Mouse (Mus musculus) intestine, postnatal 0 days (tissue): Measurements from ENCODE around the gene Car11. TPM values are rescaled to one million over a fixed set of nuclear protein-coding genes. Genes with fewer than 3 reads are reported as not detected.

Source experiments
- ATAC-seq: fragments of 200-750 bp; cut with Nextera tagmentation; 2 replicates; pipeline ENCODE4 v1.8.0; 2017; ENCODE audit warnings: mild to moderate bottlenecking, moderate TSS enrichment, moderate library complexity
- H3K27ac ChIP-seq: fragments of 300-500 bp; sonication (generic); 2 replicates; pipeline ENCODE4 v1.5.1; 2014; ENCODE audit warnings: mild to moderate bottlenecking, low read depth, low read length, moderate library complexity
- H3K27me3 ChIP-seq: fragments of 300-500 bp; sonication (generic); replicated peaks from 2 replicates; pipeline ENCODE4 v1.6.1; 2014; ENCODE audit warnings: low read length, mixed read lengths; ENCODE audit not compliant: control insufficient read depth, insufficient read depth
- H3K36me3 ChIP-seq: fragments of 300-500 bp; sonication (generic); 2 replicates; pipeline ENCODE4 v1.6.1; 2014; ENCODE audit warnings: mild to moderate bottlenecking, moderate library complexity; ENCODE audit not compliant: control insufficient read depth, insufficient read depth
- H3K4me1 ChIP-seq: fragments of 300-500 bp; sonication (generic); replicated peaks from 2 replicates; pipeline ENCODE4 v1.6.1; 2014; ENCODE audit warnings: antibody characterized with exemption, low read length, mixed read lengths; ENCODE audit not compliant: control insufficient read depth, insufficient read depth
- H3K4me2 ChIP-seq: fragments of 300-500 bp; sonication (generic); replicated peaks from 2 replicates; pipeline ENCODE4 v1.6.1; 2014; ENCODE audit warnings: low read depth, mild to moderate bottlenecking, moderate library complexity
- H3K4me3 ChIP-seq: fragments of 300-500 bp; sonication (generic); 2 replicates; pipeline ENCODE4 v1.5.1; 2014; ENCODE audit warnings: low read depth, low read length
- H3K9ac ChIP-seq: fragments of 300-500 bp; sonication (generic); 2 replicates; pipeline ENCODE4 v1.6.1; 2014; ENCODE audit warnings: mild to moderate bottlenecking, low read depth, low read length
- H3K9me3 ChIP-seq: fragments of 300-500 bp; sonication (generic); 2 replicates; pipeline ENCODE4 v1.6.1; 2016; ENCODE audit warnings: mixed run types; ENCODE audit not compliant: control insufficient read depth
- CTCF ChIP-seq: sonication (generic); IDR thresholded peaks from 2 replicates; pipeline ENCODE4 v1.5.1; 2016; ENCODE audit warnings: low read depth, mild to moderate bottlenecking, control low read depth, antibody characterized with exemption, moderate library complexity
- WGBS: fragments of 180-500 bp; shearing (Covaris S2); extraction: QIAGEN DNeasy Blood & Tissue Kit; methylation state at CpG from one replicate; pipeline ENCODE4 v1.1.7; 2014; 5-methylcytosine and 5-hydroxymethylcytosine counted together
- polyA plus RNA-seq: library from polyadenylated mRNA; unstranded; fragments of >200 nt; fragmentation: Nextera tagmentation; extraction: Ambion mirVana; gene quantifications from 2 replicates; pipeline ENCODE4 v1.2.1, GENCODE M21; 2015

Gene Car11
- polyA plus RNA-seq, 1 experiment from 2014 or later, result 2.7 TPM

DNA sequence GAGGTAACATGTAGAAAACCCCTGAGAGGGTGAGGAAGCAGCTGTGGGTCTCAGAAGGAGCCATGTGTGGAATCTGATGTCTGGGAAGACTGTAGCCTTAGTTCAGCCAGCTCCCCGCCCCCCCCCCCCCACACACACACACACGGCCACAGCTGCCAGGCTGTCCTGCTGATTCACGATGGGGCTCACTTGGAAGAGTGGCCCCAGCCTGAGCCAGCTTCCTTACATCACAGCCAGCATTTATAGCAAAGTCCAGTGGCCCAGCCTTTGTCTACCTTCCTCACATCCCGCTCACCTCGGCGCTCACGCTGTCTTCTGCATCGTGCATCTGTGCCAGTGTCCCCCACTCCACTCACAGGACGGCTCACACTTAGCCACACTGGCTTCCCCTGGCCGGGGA, 49.8 kb downstream of the Car11 start:
- no peak overlapping the region for H3K9ac ChIP-seq
- 0 out of 2 replicates have a peak overlapping the region, but pooled peaks have one; percentile 2 for H3K4me2 ChIP-seq
- 37% methylated on average over 10 of the region's 10 CpGs for WGBS
- peak overlapping the region; percentile 60 for H3K27ac ChIP-seq
- no peak for TF ChIP-seq CTCF
- no peaks in the 10 kb centered on the region for H3K36me3 ChIP-seq
- ATAC-seq, result peak; percentile 58
- H3K4me3 ChIP-seq, result no peak overlapping the region
- H3K9me3 ChIP-seq, result no peaks in the 10 kb centered on the region
- no peaks in the 10 kb centered on the region for H3K27me3 ChIP-seq
- no peaks in the 10 kb centered on the region for H3K4me1 ChIP-seq

DNA sequence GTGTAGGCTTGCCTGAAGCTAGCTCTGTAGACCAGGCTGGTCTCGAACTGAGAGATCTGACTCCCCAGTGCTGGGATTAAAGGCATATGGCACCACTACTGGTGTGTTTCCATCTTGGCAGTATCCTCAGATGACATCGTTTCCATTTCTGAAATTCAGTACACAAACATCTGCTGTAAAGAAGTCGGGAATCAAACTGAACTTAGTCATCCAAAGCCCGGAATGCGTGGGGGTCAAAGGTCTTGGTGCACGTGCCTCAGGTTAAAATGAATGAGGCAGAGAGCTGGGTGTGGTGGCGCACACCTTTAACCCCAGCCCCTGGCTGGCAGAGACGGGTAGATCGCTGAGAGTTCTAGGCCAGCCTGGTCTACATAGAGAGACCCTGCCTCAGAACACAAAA, 50.5 kb downstream of the Car11 start:
- WGBS, result 31% methylated on average over 9 of the region's 9 CpGs
- no peak for TF ChIP-seq CTCF

More for the DNA sequence above, 50.5 kb downstream of the Car11 start:
- Histone ChIP-seq H3K9me3 (no peaks in the 10 kb centered on the region), H3K36me3 (no peaks in the 10 kb centered on the region), H3K27me3 (no peaks in the 10 kb centered on the region), H3K4me2 (no peak overlapping the region), H3K9ac (no peak overlapping the region), H3K4me1 (no peaks in the 10 kb centered on the region), H3K4me3 (no peak overlapping the region), H3K27ac (peak overlapping the region; percentile 60)
- peak; percentile 44; the same call in 1 of the 2 replicates for ATAC-seq

Other genes starting within 250 kb of the Car11 start
- gene Ftl1, start 240.0 kb upstream of the Car11 start, polyA plus RNA-seq, result 13,232 and 14,059 TPM in 2 replicates
- 173 and 180 TPM in 2 replicates for gene Bax, start 232.9 kb upstream of the Car11 start, polyA plus RNA-seq
- 0.65 and 0.78 TPM in 2 replicates for gene Tulp2, start 218.0 kb upstream of the Car11 start, polyA plus RNA-seq
- gene Gm45808, start 213.0 kb upstream of the Car11 start, polyA plus RNA-seq, result not detected in 2 replicates
- gene Dhdh, start 211.0 kb upstream of the Car11 start, polyA plus RNA-seq, result 1.1 and 1.2 TPM in 2 replicates
- gene Nucb1, start 189.4 kb upstream of the Car11 start, polyA plus RNA-seq, result 199 and 218 TPM in 2 replicates
- 7.4 and 9.0 TPM in 2 replicates for gene Ppp1r15a, start 173.6 kb upstream of the Car11 start, polyA plus RNA-seq
- 0.80 and 1.6 TPM in 2 replicates for gene Plekha4, start 173.5 kb upstream of the Car11 start, polyA plus RNA-seq
- 0.73 and 1.2 TPM in 2 replicates for gene Hsd17b14, start 144.9 kb upstream of the Car11 start, polyA plus RNA-seq
- 17.7 and 18.6 TPM in 2 replicates for gene Bcat2, start 129.7 kb upstream of the Car11 start, polyA plus RNA-seq
- gene Fgf21, start 84.4 kb upstream of the Car11 start, polyA plus RNA-seq, result not detected in 2 replicates
- gene Fut1, start 82.6 kb upstream of the Car11 start, polyA plus RNA-seq, result 0.05 and 0.23 TPM in 2 replicates
- 0.08 TPM in 2 replicates for gene Izumo1, start 78.0 kb upstream of the Car11 start, polyA plus RNA-seq
- 5.7 and 6.1 TPM in 2 replicates for gene Rasip1, start 72.4 kb upstream of the Car11 start, polyA plus RNA-seq
- gene Mamstr, start 59.9 kb upstream of the Car11 start, polyA plus RNA-seq, result 2.8 and 3.7 TPM in 2 replicates
- gene Fut2, start 33.4 kb upstream of the Car11 start, polyA plus RNA-seq, result 2.9 and 3.6 TPM in 2 replicates
- gene Ntn5, start 15.8 kb upstream of the Car11 start, polyA plus RNA-seq, result 0.10 and 0.20 TPM in 2 replicates
- gene Sec1, start 5.4 kb upstream of the Car11 start, polyA plus RNA-seq, result 0.08 and 0.25 TPM in 2 replicates
- gene Dbp, start 5.2 kb downstream of the Car11 start, polyA plus RNA-seq, result 6.9 and 8.6 TPM in 2 replicates
- gene Rpl18, start 15.6 kb downstream of the Car11 start, polyA plus RNA-seq, result 708 and 740 TPM in 2 replicates
- 55.1 and 55.9 TPM in 2 replicates for gene Sphk2, start 18.2 kb downstream of the Car11 start, polyA plus RNA-seq
- 16.6 and 16.7 TPM in 2 replicates for gene Fam83e, start 21.4 kb downstream of the Car11 start, polyA plus RNA-seq
- 0.17 and 0.22 TPM in 2 replicates for gene Spaca4, start 26.0 kb downstream of the Car11 start, polyA plus RNA-seq
- gene Lmtk3, start 83.9 kb downstream of the Car11 start, polyA plus RNA-seq, result 0.08 and 0.29 TPM in 2 replicates
- 36.7 and 37.1 TPM in 2 replicates for gene Sult2b1, start 84.8 kb downstream of the Car11 start, polyA plus RNA-seq
- gene Cyth2, start 114.7 kb downstream of the Car11 start, polyA plus RNA-seq, result 61.9 and 66.4 TPM in 2 replicates
- 0.10 and 0.27 TPM in 2 replicates for gene Kcnj14, start 124.9 kb downstream of the Car11 start, polyA plus RNA-seq
- gene Grwd1, start 131.1 kb downstream of the Car11 start, polyA plus RNA-seq, result 16.4 and 16.6 TPM in 2 replicates
- 99.6 and 107 TPM in 2 replicates for gene Kdelr1, start 172.9 kb downstream of the Car11 start, polyA plus RNA-seq
- gene Grin2d, start 178.5 kb downstream of the Car11 start, polyA plus RNA-seq, result 0.66 and 1.1 TPM in 2 replicates
- gene Syngr4, start 196.9 kb downstream of the Car11 start, polyA plus RNA-seq, result 0.72 and 0.75 TPM in 2 replicates
- 6.8 and 7.4 TPM in 2 replicates for gene Tmem143, start 197.1 kb downstream of the Car11 start, polyA plus RNA-seq
- gene Emp3, start 221.6 kb downstream of the Car11 start, polyA plus RNA-seq, result 82.4 and 83.3 TPM in 2 replicates
- gene Ccdc114, start 224.2 kb downstream of the Car11 start, polyA plus RNA-seq, result 2.9 and 3.3 TPM in 2 replicates